ENCODE assay signal across 35 mouse cellular contexts in genomic region chr10:56449030-56449429, GRCm38 (mm10).
"Had no signal": no experiment of that assay in that cellular context is flagged by ENCODE, and none has a peak within 500 bp of the region (broad histone marks: within the 10 kb centered on the region; RNA-seq: fewer than 3 reads in every experiment).

No protein-coding gene starts in this region.

- H3K4me2 ChIP-seq: heart, embryonic 11.5 days; heart, embryonic 12.5 days; heart, embryonic 13.5 days; heart, embryonic 15.5 days; hindbrain, embryonic 12.5 days; hindbrain, embryonic 13.5 days; hindbrain, embryonic 14.5 days; hindbrain, embryonic 15.5 days; intestine, embryonic 15.5 days; kidney, embryonic 15.5 days had no signal

- H3K9ac ChIP-seq: heart, embryonic 12.5 days; heart, embryonic 13.5 days; heart, embryonic 15.5 days; hindbrain, embryonic 12.5 days; hindbrain, embryonic 13.5 days; hindbrain, embryonic 14.5 days; hindbrain, embryonic 15.5 days; intestine, embryonic 15.5 days; kidney, embryonic 15.5 days had no signal

- H3K27me3 ChIP-seq: heart, embryonic 12.5 days; heart, embryonic 13.5 days; heart, embryonic 15.5 days; hindbrain, embryonic 12.5 days; hindbrain, embryonic 13.5 days; hindbrain, embryonic 15.5 days; intestine, embryonic 15.5 days; kidney, embryonic 15.5 days had no signal

- H3K9me3 ChIP-seq: heart, embryonic 10.5 days; heart, embryonic 12.5 days; heart, embryonic 13.5 days; heart, embryonic 15.5 days; hindbrain, embryonic 10.5 days; hindbrain, embryonic 12.5 days; hindbrain, embryonic 13.5 days; hindbrain, embryonic 15.5 days; intestine, embryonic 15.5 days; kidney, embryonic 15.5 days had no signal

- H3K27ac ChIP-seq: heart, embryonic 10.5 days; heart, embryonic 13.5 days; heart, embryonic 15.5 days; hindbrain, embryonic 10.5 days; hindbrain, embryonic 12.5 days; hindbrain, embryonic 13.5 days; hindbrain, embryonic 14.5 days; hindbrain, embryonic 15.5 days; hindbrain, postnatal 0 days; intestine, embryonic 15.5 days; kidney, embryonic 15.5 days; kidney, postnatal 0 days; layer of hippocampus, adult 2 months had no signal

- H3K36me3 ChIP-seq: heart, embryonic 10.5 days; heart, embryonic 12.5 days; heart, embryonic 13.5 days; heart, embryonic 15.5 days; hindbrain, embryonic 10.5 days; hindbrain, embryonic 12.5 days; hindbrain, embryonic 13.5 days; hindbrain, embryonic 15.5 days; intestine, embryonic 15.5 days; kidney, embryonic 15.5 days had no signal

- DNase-seq: heart, postnatal 10 days; heart, postnatal 14 days; heart, postnatal 36 days; heart, postnatal 4 days; kidney, adult 11 months; kidney, adult 18-20 months; kidney, adult 2 months; kidney, adult 8-10 months; kidney, adult 9 months; kidney, postnatal 10 days; kidney, postnatal 14 days; kidney, postnatal 25 days; kidney, postnatal 36 days; kidney, postnatal 4 days; layer of hippocampus, adult 9-11 months; layer of hippocampus, postnatal 36 days had no signal

- H3K4me1 ChIP-seq: heart, embryonic 10.5 days; heart, embryonic 12.5 days; heart, embryonic 15.5 days; hindbrain, embryonic 10.5 days; hindbrain, embryonic 12.5 days; hindbrain, embryonic 13.5 days; hindbrain, embryonic 15.5 days; intestine, embryonic 15.5 days; kidney, embryonic 15.5 days had no signal

- ATAC-seq: hindbrain, embryonic 16.5 days; hindbrain, postnatal 0 days; inflammation-experienced regulatory T-cells, adult 6 months; intestine, embryonic 15.5 days; intestine, embryonic 16.5 days; intestine, postnatal 0 days had no signal

- H3K4me3 ChIP-seq: heart, embryonic 10.5 days; heart, embryonic 12.5 days; heart, embryonic 13.5 days; heart, embryonic 15.5 days; hindbrain, embryonic 10.5 days; hindbrain, embryonic 12.5 days; hindbrain, embryonic 13.5 days; hindbrain, embryonic 15.5 days; intestine, embryonic 15.5 days; kidney, embryonic 15.5 days; layer of hippocampus, adult 2 months had no signal
